Mouse (Mus musculus): ENCODE results near the gene Ptpdc1. TPM values are rescaled to one million over a fixed set of nuclear protein-coding genes. Genes with fewer than 3 reads are reported as not detected.

The Ptpdc1 gene
- total RNA-seq, 2 experiments from 2014 or later = 21.8 to 23.5 TPM

DNA sequence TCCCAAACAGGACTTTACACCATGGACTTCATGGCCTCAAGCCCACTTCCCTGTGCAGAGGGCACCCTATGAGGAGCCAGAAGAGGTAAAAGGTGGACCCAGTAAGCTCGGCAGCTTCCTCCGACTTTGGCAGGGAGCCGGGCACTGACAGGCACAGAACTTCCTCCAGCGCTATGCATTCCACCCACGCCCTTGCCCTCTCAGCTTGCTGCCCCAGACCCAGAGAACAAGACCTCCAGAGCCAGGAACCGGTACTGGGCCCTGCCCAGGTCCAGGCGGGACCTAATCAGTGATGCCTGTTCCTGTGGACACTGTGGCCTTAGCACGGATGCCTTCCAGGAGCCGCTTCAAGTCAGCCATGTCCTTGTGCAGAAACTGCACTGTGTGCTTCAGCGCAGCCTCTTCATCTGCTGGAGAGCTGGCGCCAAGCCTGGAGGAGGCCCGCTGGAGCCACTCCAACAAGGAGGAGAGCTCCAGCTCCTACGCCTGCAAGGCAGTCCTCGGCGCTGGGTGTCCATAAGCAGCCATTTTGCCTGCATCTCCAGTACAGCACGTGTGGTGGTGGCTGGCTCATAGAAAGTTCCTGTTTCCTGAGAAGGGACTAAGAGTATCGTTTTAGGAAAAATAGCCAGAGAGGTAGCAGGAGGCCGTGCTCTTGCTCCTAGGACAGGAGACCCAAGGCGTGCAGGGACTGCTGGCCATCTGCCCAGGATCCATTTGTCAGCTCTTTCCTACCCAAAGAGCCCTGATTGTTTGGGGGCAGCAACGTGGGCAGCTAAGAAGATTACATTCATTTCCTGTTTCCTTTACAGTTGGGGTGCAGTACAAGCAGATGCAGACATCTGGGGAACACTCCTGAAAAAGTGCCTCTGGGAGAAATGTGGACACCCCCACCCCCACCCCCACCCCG, 73.0 kb downstream of the Ptpdc1 start:
- DNase-seq (ENCODE audit: low spot score in 2 of 2) = peak; percentile 94

DNA sequence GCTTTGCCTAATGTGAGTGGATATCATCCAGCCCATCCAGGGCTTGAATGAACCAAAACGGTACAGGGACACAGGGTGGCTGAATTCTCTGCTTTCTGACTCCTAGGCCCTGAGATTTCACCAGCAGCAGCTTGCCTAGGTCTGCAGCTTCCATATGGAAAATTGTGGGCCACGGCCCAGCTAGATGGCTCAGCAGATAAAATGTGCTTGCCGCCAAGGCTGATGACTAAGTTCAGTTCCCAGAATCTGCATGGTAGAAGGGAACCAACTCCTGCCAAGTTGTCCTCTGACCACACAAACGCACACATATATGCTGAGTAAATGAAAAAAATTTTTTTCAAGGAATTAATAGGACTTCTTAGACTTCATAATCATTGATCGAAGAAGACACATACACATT, 77.2 kb downstream of the Ptpdc1 start:
- DNase-seq (ENCODE audit: low spot score in 2 of 2) = no peak

DNA sequence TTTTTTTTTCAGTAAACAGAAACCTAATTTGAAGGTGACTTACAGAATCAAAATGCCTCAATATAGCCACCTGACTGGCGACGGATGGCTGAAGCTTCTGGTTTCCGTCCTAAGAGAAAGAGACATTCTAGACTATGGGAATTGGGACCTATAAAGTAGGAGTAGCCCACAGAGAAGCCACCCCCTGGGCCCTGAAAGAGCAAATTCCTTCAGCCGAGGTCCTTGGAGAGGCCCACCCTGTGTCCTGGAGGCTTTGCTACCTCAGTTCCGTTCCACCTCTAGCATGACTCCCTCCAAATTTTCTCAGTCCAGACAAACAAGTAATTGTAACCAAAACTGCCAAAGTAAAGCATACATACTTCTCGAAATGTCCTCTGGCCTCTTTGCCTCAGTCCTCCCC, 77.8 kb downstream of the Ptpdc1 start:
- no peak for DNase-seq (ENCODE audit: low spot score in 2 of 2)

DNA sequence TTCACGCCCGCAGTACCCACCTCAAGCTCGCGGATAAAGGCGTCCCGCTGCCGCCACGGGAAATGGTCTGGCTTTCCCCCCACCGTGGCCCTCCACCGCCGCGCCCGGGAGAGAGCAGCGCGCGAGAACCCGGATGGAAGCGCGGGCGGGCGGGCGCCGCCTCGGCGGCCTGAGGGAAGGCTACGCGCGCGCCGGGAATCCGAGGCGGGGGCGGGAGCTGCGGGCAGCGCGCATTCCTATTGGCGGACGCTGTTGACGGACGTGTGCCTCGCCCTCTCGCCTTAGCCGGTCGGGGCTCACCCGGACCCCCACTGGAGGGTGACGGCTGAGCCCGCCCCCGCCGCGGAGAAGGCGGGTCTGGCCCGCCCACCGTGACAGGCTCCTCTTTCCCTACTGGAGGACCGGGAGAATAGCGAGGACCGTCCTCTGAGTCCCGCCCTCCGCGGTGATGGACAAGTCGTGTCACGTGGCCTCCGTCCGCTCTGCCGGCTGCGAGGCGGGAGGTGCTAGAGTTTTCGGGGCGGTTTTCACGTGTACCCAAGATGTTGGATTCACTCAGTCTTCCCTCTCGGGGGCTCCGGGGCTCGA, 79.0 kb downstream of the Ptpdc1 start:
- peak; percentile 99 to 100 for DNase-seq (ENCODE audit: low spot score in 2 of 2)

DNA sequence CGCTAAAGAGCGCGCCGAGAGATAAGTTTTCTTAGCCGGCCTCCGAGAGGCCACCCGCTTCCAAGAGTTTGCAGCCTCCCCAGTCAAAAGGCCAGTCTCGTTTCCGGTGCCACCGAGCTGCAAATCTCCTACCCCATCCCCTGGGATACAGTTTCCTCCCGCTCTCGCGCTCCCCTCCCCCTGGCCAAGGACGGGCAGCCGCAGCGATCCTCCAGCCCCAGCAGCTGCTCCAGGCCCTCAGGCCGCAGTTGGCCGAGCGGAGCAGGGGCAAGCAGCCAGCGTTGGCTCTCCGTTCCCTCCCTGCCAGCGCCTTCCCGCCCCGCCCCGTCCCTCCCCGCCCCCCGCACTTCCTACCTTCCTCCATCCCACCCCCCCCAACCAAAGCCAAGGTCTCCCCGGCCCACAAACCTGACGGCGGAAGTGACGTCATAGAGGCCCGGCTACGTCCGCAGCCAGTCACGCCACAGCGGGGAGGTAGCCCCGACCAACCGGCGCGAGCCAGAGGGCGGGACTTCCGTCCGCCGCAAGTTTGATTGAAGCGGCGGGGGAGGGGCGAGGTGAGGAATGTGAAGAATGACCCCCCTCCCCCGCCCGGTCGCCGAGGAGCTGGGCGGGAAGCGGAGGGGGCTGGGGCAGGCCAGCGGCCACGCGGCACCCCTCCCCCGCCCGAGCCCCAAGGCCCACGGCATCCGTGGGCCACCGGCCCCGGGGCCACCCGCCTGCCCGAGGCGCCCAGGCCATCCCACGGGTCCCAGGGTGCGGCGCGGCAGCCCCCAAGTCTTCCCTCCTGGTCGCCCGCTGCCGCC, 79.8 kb downstream of the Ptpdc1 start:
- DNase-seq (ENCODE audit: low spot score in 2 of 2) = peak; percentile 96 to 98

DNA sequence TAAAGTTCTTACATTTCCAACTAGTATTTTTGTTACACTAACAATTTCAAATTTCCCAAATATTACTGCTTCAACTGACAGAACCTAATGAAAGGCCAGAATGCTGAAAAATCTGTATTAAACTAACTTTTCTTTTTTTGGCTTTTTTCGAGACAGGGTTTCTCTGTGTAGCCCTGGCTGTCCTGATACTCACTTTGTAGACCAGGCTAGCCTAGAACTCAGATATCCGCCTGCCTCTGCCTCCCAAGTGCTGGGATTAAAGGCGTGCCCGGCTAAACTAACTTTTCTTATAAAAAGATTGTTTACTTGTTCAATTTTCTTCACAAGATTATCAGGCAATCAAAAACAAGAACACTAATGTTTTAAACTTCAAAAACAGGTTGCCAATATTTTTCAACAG, 80.6 kb downstream of the Ptpdc1 start:
- DNase-seq (ENCODE audit: low spot score in 2 of 2) = no peak

DNA sequence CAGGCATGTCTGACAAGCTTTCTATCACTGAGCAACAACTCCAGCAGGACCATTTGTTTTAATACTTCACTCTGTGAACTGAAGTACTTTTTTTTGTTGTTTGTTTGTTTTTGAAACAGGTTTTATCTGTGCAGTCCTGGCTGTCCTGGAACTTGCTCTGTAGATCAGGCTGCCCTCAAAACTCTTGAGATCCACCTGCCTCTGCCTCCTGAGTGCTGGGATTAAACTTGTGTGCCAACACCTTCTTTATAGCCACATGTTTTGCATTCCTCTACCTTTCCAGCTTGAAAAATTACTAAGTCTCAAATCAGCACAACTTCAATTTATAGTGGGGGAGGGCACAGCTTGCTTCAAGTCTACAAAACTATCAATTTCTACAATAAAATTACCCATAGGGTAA, 81.1 kb downstream of the Ptpdc1 start:
- DNase-seq (ENCODE audit: low spot score in 2 of 2) = no peak

DNA sequence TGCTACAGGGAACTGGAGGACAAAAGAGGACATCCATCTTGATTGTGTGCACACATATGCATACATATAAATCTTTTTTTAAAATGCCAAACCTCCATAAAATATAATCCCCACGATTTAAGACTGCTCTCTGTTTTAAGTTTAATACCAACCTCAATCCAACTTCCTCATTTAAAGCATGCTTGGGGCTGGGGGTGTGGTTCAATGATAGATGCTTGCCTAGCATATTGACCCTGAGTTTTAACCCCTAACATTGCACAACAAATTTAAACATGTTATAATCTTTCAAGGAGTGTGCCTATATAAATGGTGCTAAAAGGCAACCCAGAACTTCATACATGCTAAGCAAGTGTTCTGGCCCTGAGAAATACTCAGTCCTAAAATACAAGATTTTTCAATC, 85.0 kb downstream of the Ptpdc1 start:
- DNase-seq (ENCODE audit: low spot score in 2 of 2) = no peak

DNA sequence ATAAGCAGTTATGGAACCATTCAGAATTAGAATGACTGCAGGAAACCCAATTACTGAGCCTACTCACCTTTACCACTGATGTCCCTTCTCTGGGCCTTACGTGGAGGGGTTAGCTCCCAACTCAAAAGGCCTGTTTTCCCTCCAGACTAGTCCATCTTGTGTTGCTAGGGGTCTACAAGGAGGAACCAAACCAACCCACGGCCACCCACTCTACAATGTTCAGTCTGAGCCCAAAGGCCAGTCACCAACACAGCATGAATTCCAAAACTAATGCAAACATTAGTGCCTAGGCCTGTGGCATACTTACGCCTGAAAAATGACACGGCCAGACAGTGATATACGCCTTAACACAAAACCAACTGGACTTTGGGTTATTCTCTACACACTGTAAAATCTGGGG, 92.0 kb downstream of the Ptpdc1 start:
- no peak for DNase-seq (ENCODE audit: low spot score in 2 of 2)

DNA sequence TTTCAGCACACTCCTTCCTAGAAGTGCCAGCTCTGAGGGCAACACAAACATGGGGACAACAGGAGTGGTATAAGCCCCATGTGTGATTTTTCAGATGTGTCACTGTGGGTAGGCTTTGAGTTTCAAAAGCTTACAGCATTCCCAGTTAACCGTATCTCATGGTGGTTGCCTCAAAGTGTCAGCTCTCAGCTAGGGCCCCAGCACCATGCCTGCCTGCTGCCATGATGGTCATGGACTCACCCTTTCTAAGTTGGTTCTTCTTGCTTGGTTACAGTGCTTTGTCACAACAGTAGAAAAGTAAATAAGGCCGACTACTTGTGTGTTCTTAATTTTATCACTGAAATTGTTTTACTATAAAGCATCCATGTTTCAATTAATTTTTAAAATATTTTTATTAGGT, 94.0 kb downstream of the Ptpdc1 start:
- DNase-seq (ENCODE audit: low spot score in 2 of 2) = no peak

DNA sequence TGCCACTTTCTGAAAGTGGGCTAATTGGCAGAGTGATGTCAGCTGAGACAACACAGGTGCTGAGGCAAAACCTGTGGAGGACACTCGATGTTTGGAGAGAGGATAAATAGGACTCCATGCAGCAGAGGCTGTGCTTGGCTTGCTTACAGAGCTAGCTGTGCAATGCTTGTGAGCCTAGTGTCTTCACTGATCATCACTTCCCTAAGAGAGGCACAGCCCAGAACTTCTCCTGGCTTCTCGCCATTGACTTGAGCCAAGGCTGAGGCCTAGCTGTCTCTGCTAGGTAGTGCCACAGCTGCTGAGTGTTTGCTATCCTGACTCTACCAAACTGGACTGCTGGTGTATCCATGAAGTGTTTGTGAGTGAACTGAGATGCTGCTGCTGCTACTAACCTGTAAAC, 94.8 kb downstream of the Ptpdc1 start:
- peak in 1 of 2 experiments; percentile 23 for DNase-seq (ENCODE audit: low spot score in 2 of 2)

DNA sequence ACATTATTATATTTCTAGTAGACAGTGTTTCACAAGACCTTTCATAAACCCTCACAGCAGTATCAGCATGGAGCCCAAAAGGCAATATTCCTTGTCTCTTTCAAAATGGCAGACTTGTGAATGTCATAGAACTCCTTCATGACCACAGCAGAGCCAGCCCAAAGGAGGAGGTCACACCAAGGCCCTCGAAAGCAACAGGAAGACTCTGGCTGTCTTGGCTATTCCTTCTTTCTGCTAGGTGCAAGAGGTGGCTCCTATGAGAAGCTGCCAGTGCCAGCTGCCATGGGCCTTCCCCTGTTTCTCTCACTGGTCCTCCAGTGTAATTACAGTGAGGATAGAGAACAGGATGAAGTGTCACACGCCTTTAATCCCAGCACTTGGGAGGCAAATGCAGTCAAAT, 96.4 kb downstream of the Ptpdc1 start:
- no peak for DNase-seq (ENCODE audit: low spot score in 2 of 2)

DNA sequence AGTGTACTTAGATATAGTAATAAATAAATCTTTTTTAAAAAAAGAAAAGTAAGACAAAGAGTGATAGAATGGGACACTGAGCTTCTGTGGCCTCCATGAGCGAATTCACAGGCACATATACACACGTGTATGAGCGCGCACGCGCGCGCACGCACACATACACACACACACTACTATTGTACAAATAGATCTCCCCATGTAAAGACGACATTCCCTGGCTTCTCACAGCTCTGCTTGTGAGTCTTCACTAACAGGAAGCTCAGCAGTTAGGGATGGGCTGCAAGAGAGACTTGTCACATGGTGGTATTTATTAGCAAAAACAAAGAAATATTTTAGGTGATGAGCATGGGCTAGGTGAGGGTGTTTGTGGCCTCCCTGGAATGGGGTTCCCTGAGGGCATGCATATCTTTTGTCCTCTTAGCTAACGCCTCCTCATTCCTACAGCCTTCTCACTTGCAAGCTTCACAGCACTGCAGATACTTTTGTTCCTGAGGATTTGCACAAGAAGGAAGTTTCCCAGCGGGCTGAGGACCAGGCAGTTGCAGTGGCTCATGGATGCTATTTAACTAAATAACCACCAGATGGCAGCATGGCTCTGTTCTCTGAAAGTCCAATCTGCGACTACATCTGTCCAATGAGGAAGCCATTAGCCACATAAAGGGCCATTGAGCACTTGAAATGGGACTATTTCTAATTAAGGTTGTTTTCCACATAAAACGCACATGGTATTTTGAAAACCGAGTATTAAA, 97.2 kb downstream of the Ptpdc1 start:
- DNase-seq (ENCODE audit: low spot score in 2 of 2) = peak; percentile 65 to 66

Small RNAs within 50 kb of the gene (microRNA-seq; reads per million reads assigned to microRNA genes)
- gene Gm24111 = 0 reads per million in 2 experiments
- gene Mirlet7a-1 = 289 to 308 reads per million in 2 experiments
- gene Mirlet7d = 19,818 to 20,856 reads per million in 2 experiments
- gene Mirlet7f-1 = 0 reads per million in 2 experiments

Other genes starting within 250 kb of the Ptpdc1 start
- gene Zfp169, start 112.2 kb downstream of the Ptpdc1 start, total RNA-seq (2021) = 10 to 100 TPM; 21.1 to 28.8 TPM
- 1 to 10 TPM; 1.7 to 1.8 TPM for gene A830005F24Rik, start 112.1 kb downstream of the Ptpdc1 start, total RNA-seq (2021)
- gene Barx1, start 37.3 kb upstream of the Ptpdc1 start, total RNA-seq (2021) = not detected
- 10 to 100 TPM; 34.8 to 39.7 TPM for gene Phf2, start 245.5 kb upstream of the Ptpdc1 start, total RNA-seq (2021)

All from left cerebral cortex, adult 18-20 months (tissue).